Mouse (Mus musculus) cerebellum, adult 2 months (tissue): ENCODE measurements at regions not wholly inside any gene's neighbourhood (a gene's known extent, or its start where the extent isn't known, plus 50 kb on each side); places are given as distances from the start of the nearest gene placed in this dataset.

Experiments
- DNase-seq, 2 experiments: peaks; one replicate each; pipeline ENCODE4 v3.0.0; 2021
- H3K27ac ChIP-seq: fragments of 200-500 bp; 2 replicates; pipeline ENCODE4 v1.5.1; 2012; ENCODE audit warnings: low read length, control low read depth, inconsistent platforms; ENCODE audit not compliant: insufficient read depth
- H3K27me3 ChIP-seq: fragments of 200-500 bp; 2 replicates; pipeline ENCODE4 v1.6.1; 2012; ENCODE audit warnings: inconsistent platforms, mild to moderate bottlenecking, low read length, moderate library complexity; ENCODE audit not compliant: control insufficient read depth, insufficient read depth
- H3K4me1 ChIP-seq: fragments of 200-500 bp; 2 replicates; pipeline ENCODE4 v1.6.1; 2011; ENCODE audit warnings: low read length; ENCODE audit not compliant: control insufficient read depth, insufficient read depth
- H3K4me3 ChIP-seq: fragments of 200-500 bp; replicated peaks from 2 replicates; pipeline ENCODE3; 2011; ENCODE audit warnings: mild to moderate bottlenecking, low read depth, low read length, control low read depth; ENCODE audit not compliant: insufficient read depth
- CTCF ChIP-seq: fragments of 200-500 bp; IDR thresholded peaks from 2 replicates; pipeline ENCODE4 v1.5.1; 2011; ENCODE audit warnings: low read depth, mild to moderate bottlenecking, control low read depth, low read length, moderate library complexity, borderline replicate concordance; ENCODE audit not compliant: insufficient read depth
- POLR2A ChIP-seq: fragments of 200-500 bp; IDR thresholded peaks from 2 replicates; pipeline ENCODE4 v1.6.1; 2011; ENCODE audit warnings: low read length, control low read depth, borderline replicate concordance; ENCODE audit not compliant: insufficient read depth
- WGBS: fragments of 180-500 bp; shearing (Covaris S2); methylation state at CpG from one replicate; pipeline ENCODE4 v1.1.7; 2018; 5-methylcytosine and 5-hydroxymethylcytosine counted together

GRCm38 (mm10) chr12:70766319-70766718 is 59.0 kb upstream of the Frmd6 start:
- H3K27ac ChIP-seq = no peak overlapping the region
- no peaks in the 10 kb centered on the region for H3K4me1 ChIP-seq
- no peak for DNase-seq
- 82% methylated on average over 4 of the region's 4 CpGs for WGBS
- TF ChIP-seq CTCF (no peak), POLR2A (no peak)
- H3K27me3 ChIP-seq = no peaks in the 10 kb centered on the region
- H3K4me3 ChIP-seq = no peak overlapping the region

GRCm38 (mm10) chr12:70767959-70768358 is 57.4 kb upstream of the Frmd6 start:
- DNase-seq = no peak
- Histone ChIP-seq H3K27ac (no peak overlapping the region), H3K4me3 (no peak overlapping the region), H3K4me1 (no peaks in the 10 kb centered on the region), H3K27me3 (no peaks in the 10 kb centered on the region)
- WGBS = 48% methylated on average over 4 of the region's 4 CpGs
- TF ChIP-seq POLR2A = no peak
- no peak for TF ChIP-seq CTCF

DNA sequence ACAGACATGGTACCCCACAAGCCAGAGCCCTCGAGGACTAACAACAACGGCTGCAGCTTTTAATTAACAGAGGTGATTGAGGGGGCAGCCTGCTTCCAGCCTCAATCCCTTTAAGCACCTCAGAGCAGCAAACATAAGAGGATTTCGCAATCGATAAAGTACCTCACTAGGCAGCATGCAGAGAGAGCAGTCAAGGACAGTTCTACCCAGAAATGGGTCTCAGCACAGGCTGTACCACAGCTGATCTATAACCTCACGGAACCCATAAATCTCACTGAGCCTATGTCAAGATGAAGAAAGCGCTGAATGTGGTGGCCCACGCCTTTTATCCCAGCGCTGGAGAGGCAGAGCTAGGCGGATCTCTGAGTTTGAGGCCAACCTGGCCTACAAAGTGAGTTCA is 56.6 kb upstream of the Frmd6 start:
- H3K27me3 ChIP-seq = no peaks in the 10 kb centered on the region
- DNase-seq = no peak
- 92% methylated on average over 9 of the region's 9 CpGs for WGBS
- TF ChIP-seq CTCF (no peak), POLR2A (no peak)
- H3K27ac ChIP-seq = no peak overlapping the region
- no peak overlapping the region for H3K4me3 ChIP-seq
- no peaks in the 10 kb centered on the region for H3K4me1 ChIP-seq

GRCm38 (mm10) chr12:70769538-70770176 is 55.7 kb upstream of the Frmd6 start:
- no peak for TF ChIP-seq CTCF
- TF ChIP-seq POLR2A = no peak
- Histone ChIP-seq H3K27me3 (no peaks in the 10 kb centered on the region), H3K27ac (no peak overlapping the region), H3K4me3 (no peak overlapping the region), H3K4me1 (no peaks in the 10 kb centered on the region)
- WGBS = 80% methylated on average over 12 of the region's 12 CpGs
- no peak for DNase-seq

DNA sequence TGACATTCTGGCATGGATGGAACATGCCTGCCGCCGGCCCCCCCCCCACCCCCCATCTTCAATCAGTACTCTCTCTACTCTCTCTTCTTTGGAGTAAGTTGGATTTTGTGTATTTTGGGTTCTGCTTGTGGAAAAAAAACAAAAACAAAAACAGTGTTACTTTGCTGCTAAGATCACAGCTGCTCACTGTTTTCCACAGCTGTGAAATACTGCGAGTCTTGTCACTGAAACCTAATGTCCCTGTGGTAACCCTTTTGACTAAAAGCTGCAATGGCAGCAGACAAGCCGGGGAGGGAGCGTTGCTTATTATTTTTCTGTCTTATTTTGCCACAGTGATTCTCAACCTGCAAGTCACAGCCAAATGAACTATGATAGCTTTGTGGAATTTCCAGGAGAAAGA is 51.3 kb upstream of the Frmd6 start:
- no peak for TF ChIP-seq CTCF
- no peak for TF ChIP-seq POLR2A
- H3K4me3 ChIP-seq = no peak overlapping the region
- WGBS = 92% methylated on average over 5 of the region's 5 CpGs
- no peak for DNase-seq
- no peak overlapping the region for H3K27ac ChIP-seq
- H3K4me1 ChIP-seq = no peaks in the 10 kb centered on the region
- H3K27me3 ChIP-seq = no peaks in the 10 kb centered on the region

GRCm38 (mm10) chr12:70774816-70775591 is 50.3 kb upstream of the Frmd6 start:
- WGBS = 89% methylated on average over 8 of the region's 8 CpGs

More at GRCm38 (mm10) chr12:70774816-70775591, 50.3 kb upstream of the Frmd6 start:
- no peak overlapping the region for H3K27ac ChIP-seq
- no peak overlapping the region for H3K4me3 ChIP-seq
- no peaks in the 10 kb centered on the region for H3K27me3 ChIP-seq
- H3K4me1 ChIP-seq = no peaks in the 10 kb centered on the region
- DNase-seq = no peak
- no peak for TF ChIP-seq POLR2A
- no peak for TF ChIP-seq CTCF
